Mouse (Mus musculus) limb, embryonic 13.5 days (tissue): Measurements from ENCODE around the gene Cntn4. TPM values are rescaled to one million over a fixed set of nuclear protein-coding genes. Genes with fewer than 3 reads are reported as not detected.

ENCODE experiments used
- ATAC-seq: fragments of 200-750 bp; cut with Nextera tagmentation; 2 replicates; pipeline ENCODE4 v1.8.0; 2017; ENCODE audit warnings: low read depth, moderate number of reproducible peaks, moderate TSS enrichment; ENCODE audit not compliant: low FRiP score
- H3K27ac ChIP-seq: fragments of 300-500 bp; sonication (generic); 2 replicates; pipeline ENCODE4 v1.5.1; 2015; ENCODE audit warnings: inconsistent platforms, mild to moderate bottlenecking, moderate library complexity
- H3K27me3 ChIP-seq: fragments of 300-500 bp; sonication (generic); 2 replicates; pipeline ENCODE4 v1.6.1; 2015; ENCODE audit warnings: mild to moderate bottlenecking, inconsistent platforms
- H3K36me3 ChIP-seq: fragments of 300-500 bp; sonication (generic); 2 replicates; pipeline ENCODE4 v1.6.1; 2015; ENCODE audit warnings: inconsistent platforms, mild to moderate bottlenecking, moderate library complexity
- H3K4me1 ChIP-seq: fragments of 300-500 bp; sonication (generic); 2 replicates; pipeline ENCODE4 v1.6.1; 2015; ENCODE audit warnings: inconsistent platforms
- H3K4me2 ChIP-seq: fragments of 300-500 bp; sonication (generic); replicated peaks from 2 replicates; pipeline ENCODE4 v1.6.1; 2015; ENCODE audit warnings: inconsistent platforms, mild to moderate bottlenecking, moderate library complexity
- H3K4me3 ChIP-seq: fragments of 300-500 bp; sonication (generic); 2 replicates; pipeline ENCODE4 v1.5.1; 2015; ENCODE audit warnings: moderate library complexity, mild to moderate bottlenecking, inconsistent platforms
- H3K9ac ChIP-seq: fragments of 300-500 bp; sonication (generic); 2 replicates; pipeline ENCODE4 v1.6.1; 2015; ENCODE audit warnings: mild to moderate bottlenecking, inconsistent platforms
- H3K9me3 ChIP-seq: fragments of 300-500 bp; sonication (generic); 2 replicates; pipeline ENCODE4 v1.6.1; 2016; ENCODE audit warnings: inconsistent platforms
- WGBS: fragments of 180-500 bp; shearing (Covaris S2); methylation state at CpG from one replicate; pipeline ENCODE4 v1.1.7; 2015; 5-methylcytosine and 5-hydroxymethylcytosine counted together
- polyA plus RNA-seq: library from polyadenylated mRNA; unstranded; fragments of >200 nt; fragmentation: Nextera tagmentation; extraction: Ambion mirVana; gene quantifications from 2 replicates; pipeline ENCODE4 v1.2.1, GENCODE M21; 2015

The Cntn4 gene
- polyA plus RNA-seq, 1 experiment from 2014 or later = 1.8 TPM

DNA sequence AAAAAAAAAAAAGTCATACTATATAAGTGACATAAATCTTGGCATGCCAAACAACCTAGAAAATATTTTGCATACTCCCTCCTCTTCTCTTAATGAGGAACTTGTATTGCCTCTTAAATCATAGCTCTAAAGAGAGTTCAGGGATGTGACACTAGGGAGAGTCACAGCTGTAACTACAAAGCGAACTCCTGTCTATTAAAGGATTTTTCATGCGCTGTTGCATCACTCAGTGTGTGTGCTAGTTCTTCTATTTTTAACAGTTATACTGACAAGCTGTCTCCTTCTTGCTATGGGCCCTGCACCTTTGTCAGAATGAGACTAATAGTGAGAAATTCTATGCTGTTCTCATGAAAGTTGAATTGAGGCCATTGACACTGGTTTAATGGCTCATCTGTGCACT lies 588.8 kb downstream of the Cntn4 start:
- no peak overlapping the region for H3K9ac ChIP-seq
- no peaks in the 10 kb centered on the region for H3K9me3 ChIP-seq
- no peaks in the 10 kb centered on the region for H3K4me1 ChIP-seq
- no peaks in the 10 kb centered on the region for H3K36me3 ChIP-seq
- no peak overlapping the region for H3K4me2 ChIP-seq
- no peaks in the 10 kb centered on the region for H3K27me3 ChIP-seq
- no peak overlapping the region for H3K27ac ChIP-seq
- no peak overlapping the region for H3K4me3 ChIP-seq
- ATAC-seq = no peak
- 87% methylated on average over 2 of the region's 2 CpGs for WGBS

DNA sequence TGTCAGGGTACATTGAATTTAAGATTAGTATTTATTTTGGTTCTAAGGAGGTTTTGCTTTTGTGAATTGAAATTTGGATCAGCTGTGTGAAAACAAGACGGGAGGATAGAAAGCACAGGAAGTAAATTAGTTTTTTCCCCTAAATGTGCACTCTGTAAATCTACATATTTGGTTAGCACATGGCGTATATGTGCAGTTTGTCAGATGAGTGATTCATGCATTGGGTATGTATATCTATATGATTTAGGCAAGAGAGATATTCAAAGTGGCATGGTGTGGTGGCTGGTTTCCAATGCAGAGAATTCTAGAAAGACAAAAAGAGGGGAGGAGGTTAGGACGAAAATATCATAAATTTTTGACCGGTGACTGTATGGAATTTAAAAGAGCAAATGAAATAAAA lies 591.3 kb downstream of the Cntn4 start:
- no peak overlapping the region for H3K4me2 ChIP-seq
- no peak overlapping the region for H3K27ac ChIP-seq
- H3K4me3 ChIP-seq = no peak overlapping the region
- WGBS = 78% methylated on average over 4 of the region's 4 CpGs
- H3K9me3 ChIP-seq = no peaks in the 10 kb centered on the region
- no peak for ATAC-seq
- no peaks in the 10 kb centered on the region for H3K27me3 ChIP-seq
- no peak overlapping the region for H3K9ac ChIP-seq
- no peaks in the 10 kb centered on the region for H3K4me1 ChIP-seq
- no peaks in the 10 kb centered on the region for H3K36me3 ChIP-seq

GRCm38 (mm10) chr6:106277139-106277538 lies 599.7 kb downstream of the Cntn4 start:
- WGBS = 78% methylated on average over 2 of the region's 2 CpGs
- H3K27ac ChIP-seq = no peak overlapping the region
- H3K4me1 ChIP-seq = no peaks in the 10 kb centered on the region
- no peak for ATAC-seq
- H3K9me3 ChIP-seq = no peaks in the 10 kb centered on the region
- H3K4me2 ChIP-seq = no peak overlapping the region
- no peaks in the 10 kb centered on the region for H3K27me3 ChIP-seq
- no peak overlapping the region for H3K9ac ChIP-seq
- no peaks in the 10 kb centered on the region for H3K36me3 ChIP-seq
- no peak overlapping the region for H3K4me3 ChIP-seq

- no peaks in the 10 kb centered on the region for H3K9me3 ChIP-seq
- no peak overlapping the region for H3K4me3 ChIP-seq
- H3K9ac ChIP-seq = no peak overlapping the region
- no peak overlapping the region for H3K4me2 ChIP-seq
- no peak for ATAC-seq
- no peak overlapping the region for H3K27ac ChIP-seq
- no peaks in the 10 kb centered on the region for H3K27me3 ChIP-seq
- H3K36me3 ChIP-seq = no peaks in the 10 kb centered on the region
- 88% methylated on average over 6 of the region's 6 CpGs for WGBS
- no peaks in the 10 kb centered on the region for H3K4me1 ChIP-seq
Measured at GRCm38 (mm10) chr6:106281621-106282020, 604.2 kb downstream of the Cntn4 start.

GRCm38 (mm10) chr6:106283815-106284214 lies 606.4 kb downstream of the Cntn4 start:
- H3K9ac ChIP-seq = no peak overlapping the region
- H3K4me2 ChIP-seq = no peak overlapping the region
- no peaks in the 10 kb centered on the region for H3K9me3 ChIP-seq
- no peaks in the 10 kb centered on the region for H3K4me1 ChIP-seq
- 73% methylated on average over 1 of the region's 1 CpGs for WGBS
- no peaks in the 10 kb centered on the region for H3K36me3 ChIP-seq
- ATAC-seq = no peak
- H3K27ac ChIP-seq = no peak overlapping the region
- H3K4me3 ChIP-seq = no peak overlapping the region
- no peaks in the 10 kb centered on the region for H3K27me3 ChIP-seq

GRCm38 (mm10) chr6:106299451-106299850 lies 622.0 kb downstream of the Cntn4 start:
- Histone ChIP-seq H3K4me1 (no peaks in the 10 kb centered on the region), H3K36me3 (no peaks in the 10 kb centered on the region), H3K4me3 (no peak overlapping the region), H3K27ac (no peak overlapping the region), H3K27me3 (no peaks in the 10 kb centered on the region), H3K4me2 (no peak overlapping the region), H3K9me3 (no peaks in the 10 kb centered on the region), H3K9ac (no peak overlapping the region)
- WGBS = 64% methylated on average over 1 of the region's 1 CpGs
- ATAC-seq = no peak

GRCm38 (mm10) chr6:106300179-106300578 lies 622.7 kb downstream of the Cntn4 start:
- ATAC-seq = no peak
- 66% methylated on average over 3 of the region's 3 CpGs for WGBS

GRCm38 (mm10) chr6:106302435-106302834 lies 625.0 kb downstream of the Cntn4 start:
- 70% methylated on average over 4 of the region's 4 CpGs for WGBS
- no peak overlapping the region for H3K9ac ChIP-seq
- H3K4me2 ChIP-seq = no peak overlapping the region
- no peaks in the 10 kb centered on the region for H3K36me3 ChIP-seq
- H3K4me3 ChIP-seq = no peak overlapping the region
- H3K9me3 ChIP-seq = no peaks in the 10 kb centered on the region
- no peaks in the 10 kb centered on the region for H3K27me3 ChIP-seq
- no peaks in the 10 kb centered on the region for H3K4me1 ChIP-seq
- H3K27ac ChIP-seq = no peak overlapping the region
- ATAC-seq = no peak

More at GRCm38 (mm10) chr6:106300179-106300578, 622.7 kb downstream of the Cntn4 start:
- Histone ChIP-seq H3K9me3 (no peaks in the 10 kb centered on the region), H3K9ac (no peak overlapping the region), H3K4me2 (no peak overlapping the region), H3K4me3 (no peak overlapping the region), H3K27me3 (no peaks in the 10 kb centered on the region), H3K27ac (no peak overlapping the region), H3K4me1 (no peaks in the 10 kb centered on the region), H3K36me3 (no peaks in the 10 kb centered on the region)

GRCm38 (mm10) chr6:106328987-106329386 lies 651.5 kb downstream of the Cntn4 start:
- no peak overlapping the region for H3K9ac ChIP-seq
- H3K4me2 ChIP-seq = no peak overlapping the region
- no peaks in the 10 kb centered on the region for H3K27me3 ChIP-seq
- H3K4me3 ChIP-seq = no peak overlapping the region
- H3K4me1 ChIP-seq = no peaks in the 10 kb centered on the region
- H3K9me3 ChIP-seq = no peaks in the 10 kb centered on the region
- WGBS = 71% methylated on average over 1 of the region's 1 CpGs
- H3K27ac ChIP-seq = no peak overlapping the region
- ATAC-seq = no peak
- no peaks in the 10 kb centered on the region for H3K36me3 ChIP-seq

GRCm38 (mm10) chr6:106329636-106330035 lies 652.2 kb downstream of the Cntn4 start:
- Histone ChIP-seq H3K4me1 (no peaks in the 10 kb centered on the region), H3K27ac (no peak overlapping the region), H3K4me3 (no peak overlapping the region), H3K9ac (no peak overlapping the region), H3K36me3 (no peaks in the 10 kb centered on the region), H3K4me2 (no peak overlapping the region), H3K27me3 (no peaks in the 10 kb centered on the region), H3K9me3 (no peaks in the 10 kb centered on the region)
- WGBS = 70% methylated on average over 1 of the region's 1 CpGs
- ATAC-seq = no peak

- no peak overlapping the region for H3K27ac ChIP-seq
- no peak overlapping the region for H3K9ac ChIP-seq
- no peak overlapping the region for H3K4me3 ChIP-seq
- no peaks in the 10 kb centered on the region for H3K9me3 ChIP-seq
- ATAC-seq = no peak
- 78% methylated on average over 3 of the region's 3 CpGs for WGBS
- H3K4me2 ChIP-seq = no peak overlapping the region
- no peaks in the 10 kb centered on the region for H3K27me3 ChIP-seq
- no peaks in the 10 kb centered on the region for H3K36me3 ChIP-seq
- no peaks in the 10 kb centered on the region for H3K4me1 ChIP-seq
Measured at GRCm38 (mm10) chr6:106332466-106332865, 655.0 kb downstream of the Cntn4 start.

DNA sequence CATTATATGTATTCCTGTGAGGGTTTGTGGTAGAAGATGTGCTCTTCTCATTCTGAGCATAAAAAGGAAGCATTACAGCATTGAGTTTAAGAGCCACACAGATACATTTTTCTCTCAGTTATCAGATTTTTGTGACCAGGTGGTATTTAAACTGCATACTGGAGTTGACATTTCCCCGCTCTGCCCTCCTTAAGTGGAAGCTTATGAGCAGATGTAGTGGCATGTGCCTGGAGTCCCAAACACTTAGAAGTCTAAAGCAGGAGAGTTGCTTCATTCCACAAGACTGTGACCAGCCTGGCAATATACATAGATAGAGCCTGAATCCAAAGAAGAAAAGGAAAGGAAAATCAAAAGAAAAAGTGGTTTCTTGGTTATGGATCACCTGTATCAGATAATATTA lies 655.5 kb downstream of the Cntn4 start:
- Histone ChIP-seq H3K4me1 (no peaks in the 10 kb centered on the region), H3K9ac (no peak overlapping the region), H3K4me2 (no peak overlapping the region), H3K9me3 (no peaks in the 10 kb centered on the region), H3K27ac (no peak overlapping the region), H3K4me3 (no peak overlapping the region), H3K36me3 (no peaks in the 10 kb centered on the region), H3K27me3 (no peaks in the 10 kb centered on the region)
- 67% methylated on average over 1 of the region's 1 CpGs for WGBS
- no peak for ATAC-seq

- 63% methylated on average over 1 of the region's 1 CpGs for WGBS
- Histone ChIP-seq H3K9me3 (no peaks in the 10 kb centered on the region), H3K36me3 (no peaks in the 10 kb centered on the region), H3K4me3 (no peak overlapping the region), H3K27me3 (no peaks in the 10 kb centered on the region), H3K27ac (no peak overlapping the region), H3K9ac (no peak overlapping the region), H3K4me1 (no peaks in the 10 kb centered on the region), H3K4me2 (no peak overlapping the region)
- ATAC-seq = no peak
Measured at GRCm38 (mm10) chr6:106335066-106335465, 657.6 kb downstream of the Cntn4 start.
